Comparison of ENCODE assay signal across 33 mouse cellular contexts in the genomic region with DNA sequence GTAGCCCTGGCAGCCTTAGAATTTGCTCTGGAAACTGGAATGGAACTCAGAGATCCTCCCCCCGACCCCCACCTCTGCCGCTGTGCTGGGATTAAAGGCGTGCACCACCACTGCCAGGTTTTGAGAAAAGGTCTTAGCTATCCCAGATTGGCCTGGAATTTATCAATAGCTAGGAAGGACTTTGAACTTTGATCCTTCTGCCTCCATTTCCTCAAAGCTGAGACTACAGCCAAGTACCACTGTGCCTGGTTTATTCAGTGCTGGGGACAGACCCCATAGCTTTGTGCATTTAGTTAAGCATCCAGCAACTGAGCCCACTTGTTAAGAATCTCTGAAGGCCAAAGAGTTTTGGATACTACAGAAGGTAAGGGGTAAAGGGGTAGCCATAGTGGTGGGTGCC. TPM values are rescaled to one million over a fixed set of nuclear protein-coding genes. Genes with fewer than 3 reads are reported as not detected.
"Had no signal": no experiment of that assay in that cellular context is flagged by ENCODE, and none has a peak within 500 bp of the region (broad histone marks: within the 10 kb centered on the region; RNA-seq: fewer than 3 reads in every experiment).

No protein-coding gene starts in this region.

- H3K4me2 ChIP-seq: heart, embryonic 11.5 days; heart, embryonic 13.5 days; heart, embryonic 15.5 days; hindbrain, embryonic 12.5 days; hindbrain, embryonic 14.5 days; kidney, embryonic 15.5 days; limb, embryonic 13.5 days; limb, embryonic 15.5 days; liver, embryonic 12.5 days had no signal

- ATAC-seq: hindbrain, embryonic 16.5 days; inflammation-experienced regulatory T-cells, adult 6 months; liver, embryonic 12.5 days had no signal

- H3K27ac ChIP-seq: gastrocnemius, adult 2 months; heart, adult 2 months; heart, embryonic 13.5 days; heart, embryonic 15.5 days; hindbrain, embryonic 10.5 days; hindbrain, embryonic 12.5 days; hindbrain, embryonic 14.5 days; kidney, embryonic 15.5 days; kidney, postnatal 0 days; limb, embryonic 13.5 days; limb, embryonic 15.5 days; liver, embryonic 12.5 days; liver, embryonic 14.5 days had no signal

- H3K27me3 ChIP-seq: heart, embryonic 15.5 days; kidney, embryonic 15.5 days had no signal

- H3K9me3 ChIP-seq: heart, embryonic 13.5 days; heart, embryonic 15.5 days; hindbrain, embryonic 10.5 days; hindbrain, embryonic 12.5 days; kidney, embryonic 15.5 days; limb, embryonic 13.5 days; limb, embryonic 15.5 days; liver, embryonic 12.5 days had no signal

- H3K36me3 ChIP-seq: heart, embryonic 13.5 days; heart, embryonic 15.5 days; hindbrain, embryonic 10.5 days; hindbrain, embryonic 12.5 days; kidney, embryonic 15.5 days; limb, embryonic 13.5 days; limb, embryonic 15.5 days; liver, embryonic 12.5 days had no signal

- H3K9ac ChIP-seq: heart, embryonic 13.5 days; heart, embryonic 15.5 days; hindbrain, embryonic 12.5 days; hindbrain, embryonic 14.5 days; kidney, embryonic 15.5 days; limb, embryonic 15.5 days; liver, embryonic 12.5 days; liver, embryonic 14.5 days had no signal

- H3K4me3 ChIP-seq: gastrocnemius, adult 2 months; heart, adult 2 months; heart, embryonic 13.5 days; heart, embryonic 15.5 days; hindbrain, embryonic 10.5 days; hindbrain, embryonic 12.5 days; kidney, embryonic 15.5 days; limb, embryonic 13.5 days; limb, embryonic 15.5 days; liver, embryonic 12.5 days had no signal

- DNase-seq: gastrocnemius, adult 2 months; gastrocnemius, postnatal 10 days; gastrocnemius, postnatal 25 days; heart, adult 2 months; heart, postnatal 4 days; kidney, adult 11 months; kidney, adult 8-10 months; kidney, postnatal 14 days; kidney, postnatal 36 days; layer of hippocampus, adult 9-11 months; layer of hippocampus, postnatal 36 days; left cerebral cortex, postnatal 4 days had no signal

RNA-seq across cellular contexts. Expression of a gene that starts 0.9 kb away (rescaled TPM):
- total RNA-seq: gastrocnemius, adult 2 months; gastrocnemius, postnatal 10 days; gastrocnemius, postnatal 25 days; gastrocnemius, postnatal 4 days; granulocyte monocyte progenitor cell, adult 5-6 weeks; heart, adult 2 months; heart, postnatal 25 days; heart, postnatal 4 days; left cerebral cortex, adult 18-20 months; left cerebral cortex, postnatal 10 days; left cerebral cortex, postnatal 25 days had no signal
- polyA plus RNA-seq: frontal cortex, adult 2 months; heart, adult 2 months; hindbrain, embryonic 12.5 days; liver, embryonic 12.5 days had no signal

RNA-seq across cellular contexts. Expression of a gene that starts 26.4 kb away (rescaled TPM):
- total RNA-seq: gastrocnemius, adult 2 months; gastrocnemius, postnatal 25 days had no signal
